Mouse (Mus musculus): ENCODE data around the gene Alpk3.

The Alpk3 gene

GRCm38 (mm10) chr7:81075299-81075698 lies 17.9 kb downstream of the Alpk3 start:
- DNase-seq (ENCODE audit: low spot score), result no peak

- no peak for DNase-seq (ENCODE audit: low spot score)
These were observed 18.3 kb downstream of the Alpk3 start for GRCm38 (mm10) chr7:81075732-81076131.

GRCm38 (mm10) chr7:81077009-81077408 lies 19.6 kb downstream of the Alpk3 start:
- no peak for DNase-seq (ENCODE audit: low spot score)

GRCm38 (mm10) chr7:81078740-81079139 lies 21.3 kb downstream of the Alpk3 start:
- DNase-seq (ENCODE audit: low spot score), result no peak

GRCm38 (mm10) chr7:81093420-81093965 lies 36.1 kb downstream of the Alpk3 start:
- DNase-seq (ENCODE audit: low spot score), result no peak

- DNase-seq (ENCODE audit: low spot score), result no peak
These were observed 36.8 kb downstream of the Alpk3 start for GRCm38 (mm10) chr7:81094104-81094757.

- DNase-seq (ENCODE audit: low spot score), result no peak
These were observed 42.9 kb downstream of the Alpk3 start for GRCm38 (mm10) chr7:81100341-81100740.

- no peak for DNase-seq (ENCODE audit: low spot score)
These were observed 45.5 kb downstream of the Alpk3 start for GRCm38 (mm10) chr7:81102854-81103253.

- DNase-seq (ENCODE audit: low spot score), result no peak
These were observed 48.1 kb downstream of the Alpk3 start for GRCm38 (mm10) chr7:81105525-81105924.

- no peak for DNase-seq (ENCODE audit: low spot score)
These were observed 50.8 kb downstream of the Alpk3 start for GRCm38 (mm10) chr7:81108226-81108625.

GRCm38 (mm10) chr7:81109717-81110651 lies 52.6 kb downstream of the Alpk3 start:
- no peak for DNase-seq (ENCODE audit: low spot score)

- DNase-seq (ENCODE audit: low spot score), result no peak
These were observed 53.4 kb downstream of the Alpk3 start for GRCm38 (mm10) chr7:81110791-81111190.

GRCm38 (mm10) chr7:81111729-81112128 lies 54.3 kb downstream of the Alpk3 start:
- DNase-seq (ENCODE audit: low spot score), result no peak

- no peak for DNase-seq (ENCODE audit: low spot score)
These were observed 55.4 kb downstream of the Alpk3 start for GRCm38 (mm10) chr7:81112686-81113360.

- no peak for DNase-seq (ENCODE audit: low spot score)
These were observed 57.2 kb downstream of the Alpk3 start, which contains the start of gene Slc28a1 for GRCm38 (mm10) chr7:81114555-81114954. TSS of gene Slc28a1 (plus strand) at chr7:81114799.

GRCm38 (mm10) chr7:81121099-81121498 lies 63.7 kb downstream of the Alpk3 start:
- peak; percentile 30 for DNase-seq (ENCODE audit: low spot score)

- DNase-seq (ENCODE audit: low spot score), result no peak
These were observed 65.4 kb downstream of the Alpk3 start for GRCm38 (mm10) chr7:81122808-81123207.

GRCm38 (mm10) chr7:81123553-81123952 lies 66.2 kb downstream of the Alpk3 start:
- no peak for DNase-seq (ENCODE audit: low spot score)

- no peak for DNase-seq (ENCODE audit: low spot score)
These were observed 67.4 kb downstream of the Alpk3 start for GRCm38 (mm10) chr7:81124773-81125172.

- DNase-seq (ENCODE audit: low spot score), result no peak
These were observed 68.1 kb downstream of the Alpk3 start for GRCm38 (mm10) chr7:81125215-81126175.

- peak; percentile 61 for DNase-seq (ENCODE audit: low spot score)
These were observed 74.5 kb downstream of the Alpk3 start for GRCm38 (mm10) chr7:81131864-81132263.

Measured in embryo, embryonic 10.5 days (tissue).